Mouse (Mus musculus) common myeloid progenitor, adult 5-6 weeks (primary cell): Measurements from ENCODE around the gene Olfr835. TPM values are rescaled to one million over a fixed set of nuclear protein-coding genes. Genes with fewer than 3 reads are reported as not detected.

Experiments
- ATAC-seq: replicated peaks from 2 replicates; pipeline ENCODE4 v1.8.0; 2016; ENCODE audit warnings: low read depth, mild to moderate bottlenecking, moderate TSS enrichment, inconsistent platforms; ENCODE audit not compliant: poor library complexity, severe bottlenecking
- total RNA-seq: library from RNA; stranded (forward); fragments of 200-1000, 187-1606 nt; gene quantifications from 2 replicates; pipeline ENCODE4 v1.2.3, GENCODE M21; 2017

The Olfr835 gene
- total RNA-seq, result not detected in 2 replicates

DNA sequence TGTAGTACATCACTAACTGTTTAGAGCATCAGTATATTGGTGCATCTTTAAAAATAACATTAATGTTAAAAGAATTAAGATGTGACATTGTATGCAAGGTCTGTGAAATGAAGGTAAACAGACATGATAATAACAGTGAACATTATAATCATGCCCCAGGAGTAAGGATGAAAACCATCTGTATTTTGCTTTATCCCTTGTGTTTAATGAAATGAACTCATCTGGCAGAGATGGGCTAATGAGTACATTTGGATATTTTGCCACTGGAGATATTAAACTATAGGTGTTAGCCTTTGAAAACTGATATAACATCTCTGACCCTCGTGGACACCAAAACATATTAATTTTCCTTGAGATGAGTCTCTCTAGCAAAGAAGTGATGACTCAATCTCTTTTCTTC is at the start of gene Olfr835:
TSS of gene Olfr835 (plus strand) at position 301 of the 400 bp plus-strand sequence.
- ATAC-seq, result no peak

DNA sequence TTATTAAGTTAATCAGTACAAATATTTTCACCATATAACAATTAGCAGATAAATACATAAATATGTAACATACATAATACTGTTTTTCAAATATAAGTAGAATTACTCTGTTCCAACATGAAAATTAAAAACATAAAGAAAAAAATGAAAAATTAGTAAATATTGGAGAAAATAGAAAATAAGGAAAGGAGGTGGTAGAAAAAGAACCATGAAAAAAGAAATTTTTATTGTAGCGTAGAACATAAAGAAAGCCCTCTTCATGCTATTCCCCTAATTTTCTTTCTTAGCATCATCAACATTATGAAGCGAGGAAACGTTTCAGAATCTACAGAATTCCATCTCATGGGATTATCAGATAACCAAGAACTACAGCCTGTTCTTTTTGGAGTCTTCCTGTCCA is 44.8 kb upstream of the Olfr835 start, which contains the start of gene Olfr834:
TSS of gene Olfr834 (plus strand) at position 301 of the 400 bp plus-strand sequence.
- ATAC-seq, result no peak

DNA sequence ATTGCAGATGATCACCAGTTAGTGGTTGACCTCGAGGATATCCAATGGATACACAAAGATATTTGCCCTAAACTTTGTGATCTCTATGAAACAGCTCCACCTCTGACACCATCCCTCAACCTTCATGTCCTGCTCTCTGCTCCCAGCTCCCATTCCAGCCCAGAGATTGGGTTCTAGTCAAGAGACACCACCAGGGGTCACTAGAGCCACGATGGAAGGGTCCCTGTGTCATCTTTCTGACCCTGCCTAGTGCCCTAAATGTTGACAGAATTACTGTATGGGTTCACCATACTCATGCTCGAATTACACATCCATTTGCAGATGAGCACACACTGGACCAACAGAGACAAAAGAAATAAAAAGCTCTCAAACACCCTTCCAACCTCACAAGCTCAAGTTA is 52.5 kb downstream of the Olfr835 start:
- ATAC-seq, result no peak

Other genes starting within 250 kb of the Olfr835 start
- not detected in 2 replicates for gene Olfr828, start 213.2 kb upstream of the Olfr835 start, total RNA-seq
- gene Olfr829, start 177.8 kb upstream of the Olfr835 start, total RNA-seq, result not detected in 2 replicates
- gene Olfr830, start 158.0 kb upstream of the Olfr835 start, total RNA-seq, result not detected in 2 replicates
- gene Olfr832, start 95.6 kb upstream of the Olfr835 start, total RNA-seq, result not detected in 2 replicates
- gene Olfr834, start 44.7 kb upstream of the Olfr835 start, total RNA-seq, result not detected in 2 replicates
- not detected in 2 replicates for gene Olfr836, start 87.6 kb downstream of the Olfr835 start, total RNA-seq
- not detected in 2 replicates for gene Olfr837, start 103.6 kb downstream of the Olfr835 start, total RNA-seq
- not detected in 2 replicates for gene Olfr839-ps1, start 144.6 kb downstream of the Olfr835 start, total RNA-seq
- not detected in 2 replicates for gene Olfr843, start 219.3 kb downstream of the Olfr835 start, total RNA-seq